Mouse (Mus musculus) myocyte (in vitro differentiated cells): ENCODE data around the gene Fam166a. TPM values are rescaled to one million over a fixed set of nuclear protein-coding genes. Genes with fewer than 3 reads are reported as not detected.

Experiments
- H3K27me3 ChIP-seq: one replicate; pipeline ENCODE4 v1.6.1; 2011; ENCODE audit not compliant: control insufficient read depth, insufficient read depth, insufficient read length
- H3K36me3 ChIP-seq: one replicate; pipeline ENCODE4 v1.6.1; 2011; ENCODE audit not compliant: control insufficient read depth, insufficient read depth
- H3K4me2 ChIP-seq: one replicate; pipeline ENCODE4 v1.6.1; 2011; ENCODE audit warnings: low read depth, control low read depth
- H3K4me3 ChIP-seq: one replicate; pipeline ENCODE4 v1.5.1; 2011; ENCODE audit warnings: mild to moderate bottlenecking, control low read depth, moderate library complexity
- H3K79me2 ChIP-seq: one replicate; pipeline ENCODE4 v1.6.1; 2011; ENCODE audit not compliant: control insufficient read depth, insufficient read depth
- H3ac ChIP-seq: one replicate; pipeline ENCODE4 v1.6.1; 2011; ENCODE audit not compliant: control insufficient read depth, insufficient read length
- CEBPB ChIP-seq: IDR thresholded peaks from 2 replicates; pipeline ENCODE4 v1.6.1; 2011; ENCODE audit warnings: mild to moderate bottlenecking, moderate library complexity; ENCODE audit not compliant: poor library complexity, insufficient read depth, severe bottlenecking
- E2F4 ChIP-seq: IDR thresholded peaks from one replicate; pipeline ENCODE4 v1.6.1; 2011; ENCODE audit warnings: mild to moderate bottlenecking, control low read depth, moderate library complexity; ENCODE audit not compliant: insufficient read depth
- MAX ChIP-seq: IDR thresholded peaks from one replicate; pipeline ENCODE4 v1.6.1; 2011; ENCODE audit warnings: low read depth, mild to moderate bottlenecking, control low read depth
- MYOD1 ChIP-seq, 3 experiments: IDR thresholded peaks; one replicate each; pipeline ENCODE4 v1.6.1; 2011; ENCODE audit warnings: control low read depth in 2 of 3, low read depth in 2 of 3, mild to moderate bottlenecking in 2 of 3, moderate library complexity in 1 of 3; ENCODE audit not compliant: insufficient read length in 2 of 3, control insufficient read depth in 1 of 3
- MYOG ChIP-seq, 3 experiments: IDR thresholded peaks; one replicate each; pipeline ENCODE4 v1.6.1; 2011; ENCODE audit warnings: control low read depth in 2 of 3, low read depth in 2 of 3, mild to moderate bottlenecking in 2 of 3; ENCODE audit not compliant: insufficient read length in 2 of 3, control insufficient read depth in 1 of 3, insufficient read depth in 1 of 3
- POLR2A ChIP-seq: IDR thresholded peaks from one replicate; pipeline ENCODE4 v1.6.1; 2011; ENCODE audit warnings: low read depth, mild to moderate bottlenecking, control low read depth, moderate library complexity; ENCODE audit not compliant: insufficient read length
- POLR2AphosphoS2 ChIP-seq: IDR thresholded peaks from one replicate; pipeline ENCODE4 v1.6.1; 2011; ENCODE audit warnings: low read depth, control low read depth; ENCODE audit not compliant: insufficient read length
- REST ChIP-seq: IDR thresholded peaks from one replicate; pipeline ENCODE4 v1.6.1; 2011; ENCODE audit warnings: mild to moderate bottlenecking, control low read depth, moderate library complexity; ENCODE audit not compliant: insufficient read depth, insufficient read length
- SRF ChIP-seq: IDR thresholded peaks from one replicate; pipeline ENCODE4 v1.6.1; 2011; ENCODE audit warnings: low read depth; ENCODE audit not compliant: control insufficient read depth, insufficient read length
- TCF12 ChIP-seq: IDR thresholded peaks from one replicate; pipeline ENCODE4 v1.6.1; 2011; ENCODE audit warnings: mild to moderate bottlenecking, control low read depth; ENCODE audit not compliant: poor library complexity, insufficient read depth, severe bottlenecking
- TCF3 ChIP-seq: IDR thresholded peaks from one replicate; pipeline ENCODE4 v1.6.1; 2011; ENCODE audit warnings: low read depth, control low read depth; ENCODE audit not compliant: insufficient read length
- USF1 ChIP-seq: IDR thresholded peaks from one replicate; pipeline ENCODE4 v1.6.1; 2011; ENCODE audit warnings: low read depth, mild to moderate bottlenecking, control low read depth, moderate library complexity
- polyA plus RNA-seq: library from polyadenylated mRNA; unstranded; fragments of >200 nt; fragmentation: generic; extraction: Trizol; gene quantifications from one replicate; pipeline ENCODE4 v1.2.1, GENCODE M21; 2012; ENCODE audit warnings: missing spikeins

The Fam166a gene
- polyA plus RNA-seq, 1 experiment, result 0.48 TPM

GRCm38 (mm10) chr2:25213266-25213865, 5.2 kb upstream of the Fam166a start:
- TF ChIP-seq TCF12 (no peak), MYOD1 (IDR thresholded peaks at IDR 0.05; ENCODE audit: control insufficient read depth in 1 of 3, insufficient read length in 2 of 3, low read depth in 2 of 3) (no peak), USF1 (no peak), REST (no peak), MAX (no peak), SRF (no peak), POLR2A (no peak), CEBPB (no peak), E2F4 (no peak), MYOG (IDR thresholded peaks at IDR 0.05; ENCODE audit: control insufficient read depth in 1 of 3, insufficient read depth in 1 of 3, insufficient read length in 2 of 3, low read depth in 2 of 3) (no peak), POLR2AphosphoS2 (no peak), TCF3 (no peak)

GRCm38 (mm10) chr2:25214444-25214843, 4.1 kb upstream of the Fam166a start, which contains the start of gene Stpg3:
TSS of gene Stpg3 (minus strand) at chr2:25214637.
- no peak within 1 kb of the TSS for H3K4me3 ChIP-seq
- H3ac ChIP-seq, result no peak within 1 kb of the TSS
- no peak within 1 kb of the TSS for H3K4me2 ChIP-seq
- no peaks in the 10 kb centered on the region for H3K27me3 ChIP-seq
- TF ChIP-seq TCF12 (no peak), USF1 (no peak), MAX (no peak), E2F4 (no peak), TCF3 (no peak), REST (no peak), POLR2A (no peak), MYOD1 (IDR thresholded peaks at IDR 0.05; ENCODE audit: control insufficient read depth in 1 of 3, insufficient read length in 2 of 3, low read depth in 2 of 3) (no peak), POLR2AphosphoS2 (no peak), MYOG (IDR thresholded peaks at IDR 0.05; ENCODE audit: control insufficient read depth in 1 of 3, insufficient read depth in 1 of 3, insufficient read length in 2 of 3, low read depth in 2 of 3) (no peak), CEBPB (no peak), SRF (no peak)
- H3K36me3 ChIP-seq, result no peaks in the 10 kb centered on the region
- H3K79me2 ChIP-seq, result peaks cover 15% of the 10 kb centered on the region

More at GRCm38 (mm10) chr2:25213266-25213865, 5.2 kb upstream of the Fam166a start:
- Histone ChIP-seq H3ac (no peak overlapping the region), H3K79me2 (peaks cover 20% of the 10 kb centered on the region), H3K27me3 (no peaks in the 10 kb centered on the region), H3K4me2 (no peak overlapping the region), H3K36me3 (no peaks in the 10 kb centered on the region), H3K4me3 (no peak overlapping the region)

- TF ChIP-seq TCF12 (no peak), REST (no peak), MYOG (IDR thresholded peaks at IDR 0.05; ENCODE audit: control insufficient read depth in 1 of 3, insufficient read depth in 1 of 3, insufficient read length in 2 of 3, low read depth in 2 of 3) (no peak), POLR2AphosphoS2 (no peak), USF1 (no peak), POLR2A (no peak), SRF (no peak), MAX (no peak), E2F4 (no peak), MYOD1 (IDR thresholded peaks at IDR 0.05; ENCODE audit: control insufficient read depth in 1 of 3, insufficient read length in 2 of 3, low read depth in 2 of 3) (no peak), CEBPB (no peak), TCF3 (no peak)
- no peak overlapping the region for H3ac ChIP-seq
- no peak overlapping the region for H3K4me3 ChIP-seq
- no peaks in the 10 kb centered on the region for H3K27me3 ChIP-seq
- peaks cover 15% of the 10 kb centered on the region for H3K36me3 ChIP-seq
- no peak overlapping the region for H3K4me2 ChIP-seq
- no peaks in the 10 kb centered on the region for H3K79me2 ChIP-seq
Measured at GRCm38 (mm10) chr2:25217666-25218065, 879 bp upstream of the Fam166a start.

DNA sequence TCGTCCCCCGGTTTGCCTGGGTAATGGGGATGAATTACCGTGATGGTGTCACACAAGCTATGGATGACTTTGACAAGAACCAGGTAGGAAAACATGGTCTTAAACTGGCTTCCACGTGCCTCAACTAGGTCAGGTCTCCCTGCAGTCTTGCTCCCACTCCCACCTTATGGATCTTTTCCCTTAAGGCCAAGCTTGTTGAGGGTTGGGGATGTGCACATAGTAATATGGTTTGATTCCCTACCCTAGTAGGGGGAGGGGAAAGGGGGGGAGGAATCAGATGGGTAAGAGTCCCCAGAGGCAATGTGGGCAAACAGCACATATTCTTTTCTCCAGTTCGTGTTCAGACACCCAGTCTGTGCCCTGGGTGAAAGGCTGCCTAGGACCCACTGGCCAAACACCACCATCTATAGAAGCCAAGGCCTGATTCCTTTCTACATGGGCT, 2.8 kb downstream of the Fam166a start:
- H3K27me3 ChIP-seq, result no peaks in the 10 kb centered on the region
- TF ChIP-seq POLR2A (peak; percentile 37), E2F4 (no peak), POLR2AphosphoS2 (peak; percentile 86)
- no peak overlapping the region for H3K4me2 ChIP-seq
- peaks cover 23% of the 10 kb centered on the region for H3K36me3 ChIP-seq
- no peak overlapping the region for H3ac ChIP-seq
- peaks cover 11% of the 10 kb centered on the region for H3K79me2 ChIP-seq
- no peak overlapping the region for H3K4me3 ChIP-seq

DNA sequence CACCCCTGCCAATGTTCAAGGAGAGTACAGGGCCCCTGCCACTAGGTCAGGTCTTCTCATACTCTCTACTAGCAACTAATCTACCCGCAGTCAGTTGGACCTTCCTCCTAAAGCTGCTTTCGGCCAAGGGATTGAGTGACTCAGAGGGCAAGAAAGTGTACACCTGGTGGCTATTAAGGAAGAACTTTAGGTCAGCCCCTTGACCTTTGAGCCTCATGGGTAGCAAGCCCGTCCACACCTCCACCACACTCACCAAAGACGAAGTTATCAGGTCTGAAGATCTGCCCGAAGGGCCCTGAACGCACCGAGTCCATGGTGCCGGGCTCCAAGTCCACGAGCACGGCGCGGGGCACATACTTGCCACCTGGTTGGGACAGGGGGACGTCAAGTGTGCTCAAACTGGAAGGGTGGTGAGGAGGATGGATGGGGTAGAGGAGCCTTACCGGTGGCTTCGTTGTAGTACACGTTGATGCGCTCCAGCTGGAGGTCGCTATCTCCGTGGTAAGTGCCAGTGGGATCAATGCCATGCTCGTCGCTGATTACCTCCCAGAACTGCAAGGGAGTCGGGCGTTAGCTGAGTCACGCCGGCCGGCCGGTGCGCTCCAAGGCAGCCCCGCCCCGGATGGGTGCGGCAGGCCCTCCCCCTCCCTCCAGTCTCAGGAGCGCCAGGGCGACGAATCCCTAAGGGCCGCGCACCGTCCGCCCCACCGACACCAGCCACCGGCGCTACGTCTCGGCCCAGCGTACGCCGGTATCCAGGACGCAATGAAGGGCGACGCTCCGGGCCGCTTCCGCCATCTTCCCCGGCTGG, 5.3 kb downstream of the Fam166a start:
- TF ChIP-seq POLR2AphosphoS2 (peak; percentile 22), TCF3 (no peak)
- peak overlapping the region; percentile 59 for H3ac ChIP-seq
- peak overlapping the region; percentile 99 for H3K4me2 ChIP-seq
- peaks cover 11% of the 10 kb centered on the region for H3K79me2 ChIP-seq
- H3K4me3 ChIP-seq, result peak overlapping the region; percentile 99
- H3K36me3 ChIP-seq, result peaks cover 23% of the 10 kb centered on the region
- no peaks in the 10 kb centered on the region for H3K27me3 ChIP-seq
